Comparison of ENCODE assay signal across 13 mouse cellular contexts in the genomic region with DNA sequence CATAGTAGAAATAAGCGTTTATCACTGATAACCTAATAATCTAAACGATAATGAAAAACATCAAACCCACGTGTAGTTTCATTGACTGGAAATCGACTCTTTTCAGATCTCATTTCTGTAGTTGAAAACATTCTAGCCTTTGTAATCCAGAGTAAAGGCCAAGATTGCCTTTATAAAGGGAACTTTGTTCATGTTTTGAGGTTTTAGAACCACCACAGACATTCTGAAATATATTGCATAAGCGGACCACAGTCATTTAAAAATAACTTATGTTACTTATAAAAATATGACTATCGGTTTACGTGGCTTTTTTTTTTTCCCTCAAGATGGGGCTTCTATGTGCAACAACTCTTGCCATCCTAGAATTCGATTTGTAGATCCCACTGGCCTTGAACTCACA.
"Had no signal": no experiment of that assay in that cellular context is flagged by ENCODE, and none has a peak within 500 bp of the region (broad histone marks: within the 10 kb centered on the region; RNA-seq: fewer than 3 reads in every experiment).

No protein-coding gene starts in this region.

- H3K9ac ChIP-seq: kidney, embryonic 15.5 days; liver, embryonic 13.5 days; liver, postnatal 0 days; midbrain, embryonic 12.5 days; neural tube, embryonic 12.5 days; stomach, embryonic 15.5 days had no signal

- H3K4me3 ChIP-seq: kidney, embryonic 15.5 days; left cerebral cortex, adult 2 months; limb, embryonic 10.5 days; liver, embryonic 13.5 days; midbrain, embryonic 12.5 days; neural tube, embryonic 12.5 days; stomach, embryonic 15.5 days had no signal

- H3K4me2 ChIP-seq: kidney, embryonic 15.5 days; liver, embryonic 13.5 days; midbrain, embryonic 12.5 days; neural tube, embryonic 12.5 days; stomach, embryonic 15.5 days had no signal

- ATAC-seq: liver, postnatal 0 days had no signal

- H3K9me3 ChIP-seq: kidney, embryonic 15.5 days; limb, embryonic 10.5 days; liver, embryonic 13.5 days; midbrain, embryonic 12.5 days; neural tube, embryonic 12.5 days; stomach, embryonic 15.5 days had no signal

- H3K27me3 ChIP-seq: kidney, embryonic 15.5 days; midbrain, embryonic 12.5 days; neural tube, embryonic 12.5 days; stomach, embryonic 15.5 days had no signal

- DNase-seq: kidney, adult 11 months; liver, embryonic 13.5 days; liver, postnatal 0 days; lung, postnatal 4 days; right cerebral cortex, postnatal 14 days; thymus, adult 2 months; thymus, postnatal 25 days had no signal

- H3K27ac ChIP-seq: left cerebral cortex, adult 2 months; limb, embryonic 10.5 days; liver, embryonic 13.5 days; midbrain, embryonic 12.5 days; neural tube, embryonic 12.5 days had no signal

- H3K36me3 ChIP-seq: kidney, embryonic 15.5 days; liver, embryonic 13.5 days; midbrain, embryonic 12.5 days; neural tube, embryonic 12.5 days; stomach, embryonic 15.5 days had no signal
